Mouse (Mus musculus) C2C12 (cell line): ENCODE data around the gene Fut8.

Source experiments
- CTCF ChIP-seq: IDR thresholded peaks from one replicate; pipeline ENCODE4 v1.5.1; 2011; ENCODE audit not compliant: control insufficient read depth, insufficient read depth, insufficient read length
- FOSL1 ChIP-seq: IDR thresholded peaks from one replicate; pipeline ENCODE4 v1.8.0; 2011; ENCODE audit warnings: mild to moderate bottlenecking, low read length; ENCODE audit not compliant: poor library complexity, insufficient read depth, severe bottlenecking
- MYOG ChIP-seq: IDR thresholded peaks from one replicate; pipeline ENCODE4 v1.6.1; 2011; ENCODE audit not compliant: control insufficient read depth, insufficient read length; ENCODE audit errors: extremely low read depth
- USF1 ChIP-seq: IDR thresholded peaks from one replicate; pipeline ENCODE4 v1.6.1; 2011; ENCODE audit warnings: low read depth, mild to moderate bottlenecking, control low read depth, moderate library complexity

GRCm38 (mm10) chr12:77192714-77193113, 45.2 kb upstream of the Fut8 start:
- TF ChIP-seq CTCF: no peak
- TF ChIP-seq USF1: no peak
- TF ChIP-seq FOSL1: no peak
- no peak for TF ChIP-seq MYOG
